Mouse (Mus musculus): ENCODE measurements around the gene Sppl2b. TPM values are rescaled to one million over a fixed set of nuclear protein-coding genes. Genes with fewer than 3 reads are reported as not detected.

The Sppl2b gene
- 79.8 and 90.2 TPM in 2 replicates for polyA plus RNA-seq (2015; fragmentation: Nextera tagmentation; extraction: Ambion mirVana)

GRCm38 (mm10) chr10:80854913-80855748 lies at the start of gene Sppl2b, which contains the start of gene Lsm7:
Sppl2b (plus strand) TSS chr10:80855275.
Lsm7 (minus strand) TSS chr10:80855209.

GRCm38 (mm10) chr10:80813366-80813765 lies 41.7 kb upstream of the Sppl2b start, which contains the start of gene Jsrp1:
Jsrp1 (minus strand) TSS chr10:80813498.

GRCm38 (mm10) chr10:80826151-80827062 lies 28.7 kb upstream of the Sppl2b start, which contains the start of gene Oaz1:
Oaz1 (plus strand) TSS chr10:80826656.

GRCm38 (mm10) chr10:80843931-80844547 lies 11.0 kb upstream of the Sppl2b start, which contains the start of gene Lingo3:
Lingo3 (minus strand) TSS chr10:80844039.

GRCm38 (mm10) chr10:80871581-80871980 lies 16.5 kb downstream of the Sppl2b start, which contains the start of gene Tmprss9:
Tmprss9 (plus strand) TSS chr10:80871848.

GRCm38 (mm10) chr10:80900318-80901247 lies 45.5 kb downstream of the Sppl2b start, which contains the start of gene Timm13:
Timm13 (minus strand) TSS chr10:80900969.

GRCm38 (mm10) chr10:80917779-80918434 lies 62.8 kb downstream of the Sppl2b start, which contains the start of gene Lmnb2:
Lmnb2 (minus strand) TSS chr10:80918245.

MicroRNAs within 50 kb of the gene (microRNA counts, 519-probe panel; counts per million panel counts)
- microRNA mmu-miR-1982, result 40.5 counts per million

Small RNA genes lying within 50 kb of the gene (microRNA-seq; reads per million reads assigned to microRNA genes)
- 5.2 reads per million, percentile 12 among the genes with 10 or more reads in this experiment for gene Mir1982

Other genes with a start within 250 kb of the Sppl2b start
- gene Gm49322, start 249.3 kb upstream of the Sppl2b start, polyA plus RNA-seq (2015; fragmentation: Nextera tagmentation; extraction: Ambion mirVana), result 1.1 and 1.5 TPM in 2 replicates
- 97.4 and 99.0 TPM in 2 replicates for gene Csnk1g2, start 232.4 kb upstream of the Sppl2b start, polyA plus RNA-seq (2015; fragmentation: Nextera tagmentation; extraction: Ambion mirVana)
- 115 and 116 TPM in 2 replicates for gene Btbd2, start 198.2 kb upstream of the Sppl2b start, polyA plus RNA-seq (2015; fragmentation: Nextera tagmentation; extraction: Ambion mirVana)
- gene Mknk2, start 177.2 kb upstream of the Sppl2b start, polyA plus RNA-seq (2015; fragmentation: Nextera tagmentation; extraction: Ambion mirVana), result 39.0 and 43.5 TPM in 2 replicates
- gene Mob3a, start 153.3 kb upstream of the Sppl2b start, polyA plus RNA-seq (2015; fragmentation: Nextera tagmentation; extraction: Ambion mirVana), result 38.3 and 41.4 TPM in 2 replicates
- 42.0 and 58.3 TPM in 2 replicates for gene Izumo4, start 153.1 kb upstream of the Sppl2b start, polyA plus RNA-seq (2015; fragmentation: Nextera tagmentation; extraction: Ambion mirVana)
- gene Ap3d1, start 113.0 kb upstream of the Sppl2b start, polyA plus RNA-seq (2015; fragmentation: Nextera tagmentation; extraction: Ambion mirVana), result 107 and 110 TPM in 2 replicates
- 11.0 and 15.3 TPM in 2 replicates for gene Dot1l, start 100.1 kb upstream of the Sppl2b start, polyA plus RNA-seq (2015; fragmentation: Nextera tagmentation; extraction: Ambion mirVana)
- 44.2 and 49.1 TPM in 2 replicates for gene Sf3a2, start 57.1 kb upstream of the Sppl2b start, polyA plus RNA-seq (2015; fragmentation: Nextera tagmentation; extraction: Ambion mirVana)
- 108 and 123 TPM in 2 replicates for gene Plekhj1, start 56.6 kb upstream of the Sppl2b start, polyA plus RNA-seq (2015; fragmentation: Nextera tagmentation; extraction: Ambion mirVana)
- 0.21 and 0.27 TPM in 2 replicates for gene Amh, start 50.0 kb upstream of the Sppl2b start, polyA plus RNA-seq (2015; fragmentation: Nextera tagmentation; extraction: Ambion mirVana)
- gene Jsrp1, start 41.8 kb upstream of the Sppl2b start, polyA plus RNA-seq (2015; fragmentation: Nextera tagmentation; extraction: Ambion mirVana), result 2.4 and 2.7 TPM in 2 replicates
- gene Oaz1, start 28.6 kb upstream of the Sppl2b start, polyA plus RNA-seq (2015; fragmentation: Nextera tagmentation; extraction: Ambion mirVana), result 1,152 and 1,281 TPM in 2 replicates
- gene Lingo3, start 11.2 kb upstream of the Sppl2b start, polyA plus RNA-seq (2015; fragmentation: Nextera tagmentation; extraction: Ambion mirVana), result 28.9 and 30.1 TPM in 2 replicates
- 271 and 277 TPM in 2 replicates for gene Lsm7, start 66 bp upstream of the Sppl2b start, polyA plus RNA-seq (2015; fragmentation: Nextera tagmentation; extraction: Ambion mirVana)
- 0.10 and 0.27 TPM in 2 replicates for gene Tmprss9, start 16.6 kb downstream of the Sppl2b start, polyA plus RNA-seq (2015; fragmentation: Nextera tagmentation; extraction: Ambion mirVana)
- 389 and 390 TPM in 2 replicates for gene Timm13, start 45.7 kb downstream of the Sppl2b start, polyA plus RNA-seq (2015; fragmentation: Nextera tagmentation; extraction: Ambion mirVana)
- 20.9 and 25.2 TPM in 2 replicates for gene Lmnb2, start 63.0 kb downstream of the Sppl2b start, polyA plus RNA-seq (2015; fragmentation: Nextera tagmentation; extraction: Ambion mirVana)
- gene Gadd45b, start 74.8 kb downstream of the Sppl2b start, polyA plus RNA-seq (2015; fragmentation: Nextera tagmentation; extraction: Ambion mirVana), result 9.8 and 11.4 TPM in 2 replicates
- 26.8 and 31.7 TPM in 2 replicates for gene Gng7, start 159.7 kb downstream of the Sppl2b start, polyA plus RNA-seq (2015; fragmentation: Nextera tagmentation; extraction: Ambion mirVana)
- gene Diras1, start 170.4 kb downstream of the Sppl2b start, polyA plus RNA-seq (2015; fragmentation: Nextera tagmentation; extraction: Ambion mirVana), result 70.0 and 88.4 TPM in 2 replicates
- 36.6 and 41.3 TPM in 2 replicates for gene Slc39a3, start 182.2 kb downstream of the Sppl2b start, polyA plus RNA-seq (2015; fragmentation: Nextera tagmentation; extraction: Ambion mirVana)
- 246 and 290 TPM in 2 replicates for gene Sgta, start 204.9 kb downstream of the Sppl2b start, polyA plus RNA-seq (2015; fragmentation: Nextera tagmentation; extraction: Ambion mirVana)
- gene Thop1, start 214.8 kb downstream of the Sppl2b start, polyA plus RNA-seq (2015; fragmentation: Nextera tagmentation; extraction: Ambion mirVana), result 37.7 and 40.4 TPM in 2 replicates
- gene Creb3l3, start 243.6 kb downstream of the Sppl2b start, polyA plus RNA-seq (2015; fragmentation: Nextera tagmentation; extraction: Ambion mirVana), result 0.50 and 0.69 TPM in 2 replicates